Mouse (Mus musculus): ENCODE data around the gene Fancf. TPM values are rescaled to one million over a fixed set of nuclear protein-coding genes. Genes with fewer than 3 reads are reported as not detected.

Gene Fancf
- 1 to 10 TPM; 4.3 to 5.0 TPM for polyA plus RNA-seq (2012; fragmentation: generic; extraction: Trizol)

DNA sequence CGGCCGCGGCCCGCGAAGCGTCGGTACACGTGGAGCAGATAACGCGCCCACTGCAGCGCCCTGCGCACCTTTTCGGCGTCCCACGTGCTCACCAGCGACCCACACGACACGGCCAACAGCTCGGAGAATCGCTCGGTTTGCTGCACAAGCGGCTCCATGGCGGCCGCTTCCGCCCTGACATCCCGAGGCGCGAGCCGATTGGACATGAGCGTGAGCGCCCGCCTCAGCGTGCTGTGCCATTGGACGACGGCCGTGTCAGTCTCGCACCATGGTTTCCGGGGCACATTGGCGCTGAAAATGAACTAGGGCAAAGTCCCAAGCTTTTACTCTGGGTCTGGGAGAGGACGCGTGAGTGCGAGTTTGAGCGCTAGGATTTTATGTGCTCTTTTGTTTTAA, at the start of gene Fancf:
Gene Fancf (minus strand): TSS at position 171 of the 396 bp plus-strand sequence.

DNA sequence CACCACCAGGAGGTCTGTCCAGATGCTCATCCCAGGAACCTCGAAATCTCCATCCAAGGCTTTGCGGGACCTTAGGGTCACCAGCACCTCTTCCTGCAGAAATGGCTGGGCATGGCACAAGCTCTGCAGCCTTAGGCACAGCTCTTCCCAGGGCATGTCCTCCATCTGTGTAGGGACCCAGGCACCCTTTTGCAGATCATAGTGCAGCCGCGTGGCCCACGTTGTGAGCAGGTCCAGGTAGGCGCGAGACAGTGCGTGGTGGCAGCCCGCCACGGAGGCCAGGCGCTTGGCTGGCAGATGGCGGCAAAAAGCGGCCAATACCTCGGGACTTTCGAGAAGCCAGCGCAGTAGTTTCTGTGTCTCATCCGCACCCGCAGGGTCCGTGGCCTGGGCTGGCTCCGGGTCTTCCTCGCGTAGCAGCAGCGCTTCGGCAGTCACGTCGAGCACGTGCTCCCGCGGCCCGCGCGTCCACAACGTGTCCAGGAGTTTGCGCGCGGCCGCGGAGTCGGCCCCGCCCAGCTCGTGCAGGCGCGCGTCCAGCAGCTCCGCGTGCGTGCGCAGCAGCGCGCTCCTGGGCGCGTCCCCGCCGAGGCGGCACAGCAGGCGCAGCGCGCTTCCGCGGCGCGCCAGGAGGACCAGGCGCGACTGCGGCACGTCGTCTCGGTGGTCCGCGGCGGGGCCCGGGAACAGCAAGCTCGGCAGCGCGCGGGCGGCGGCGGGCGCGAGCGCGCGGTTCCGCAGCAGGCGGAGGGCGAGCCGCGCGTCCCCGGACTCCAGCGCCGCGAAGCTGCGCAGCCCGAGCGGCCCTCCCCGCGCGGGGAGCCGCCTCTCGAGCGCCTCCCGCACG, 594 bp downstream of the Fancf start, which contains the start of gene Gas2:
Gene Gas2 (plus strand): TSS at position 766 of the 847 bp plus-strand sequence.

Other genes starting within 250 kb of the Fancf start
- not detected for gene Slc17a6, start 240.3 kb downstream of the Fancf start, polyA plus RNA-seq (2012; fragmentation: generic; extraction: Trizol)
- gene Gas2, start 252 bp downstream of the Fancf start, polyA plus RNA-seq (2012; fragmentation: generic; extraction: Trizol) = 10 to 100 TPM in 1 of 2 experiments, 1 to 10 TPM in 1; 1.1 to 10.7 TPM
- gene Svip, start 143.8 kb upstream of the Fancf start, polyA plus RNA-seq (2012; fragmentation: generic; extraction: Trizol) = not detected
- gene 1700015G11Rik, start 153.5 kb upstream of the Fancf start, polyA plus RNA-seq (2012; fragmentation: generic; extraction: Trizol) = not detected